Mouse (Mus musculus): ENCODE data around the gene Ano2.

Ano2 gene

GRCm38 (mm10) chr6:125922746-125923145 is 232.5 kb downstream of the Ano2 start:
- DNase-seq = no peak

DNA sequence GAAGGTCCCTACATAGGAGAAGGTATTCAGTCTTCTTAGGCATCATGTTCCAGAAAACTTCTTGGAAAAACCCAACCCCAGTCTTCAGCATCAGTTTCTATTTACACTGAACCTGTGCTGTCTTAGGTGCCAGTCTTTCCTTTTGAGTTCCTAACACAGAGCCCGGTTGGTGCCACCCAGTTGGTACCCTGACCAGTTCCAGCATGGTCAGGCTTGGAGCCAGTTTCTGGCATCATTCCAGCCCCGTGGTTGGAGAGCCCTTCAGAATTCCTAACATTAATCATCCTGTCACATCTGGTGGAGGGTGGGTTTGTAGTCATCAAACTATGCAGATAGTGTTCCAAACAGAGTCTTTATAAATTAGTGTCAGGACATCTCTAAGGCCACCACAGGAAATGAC is 234.8 kb downstream of the Ano2 start:
- DNase-seq = no peak

DNA sequence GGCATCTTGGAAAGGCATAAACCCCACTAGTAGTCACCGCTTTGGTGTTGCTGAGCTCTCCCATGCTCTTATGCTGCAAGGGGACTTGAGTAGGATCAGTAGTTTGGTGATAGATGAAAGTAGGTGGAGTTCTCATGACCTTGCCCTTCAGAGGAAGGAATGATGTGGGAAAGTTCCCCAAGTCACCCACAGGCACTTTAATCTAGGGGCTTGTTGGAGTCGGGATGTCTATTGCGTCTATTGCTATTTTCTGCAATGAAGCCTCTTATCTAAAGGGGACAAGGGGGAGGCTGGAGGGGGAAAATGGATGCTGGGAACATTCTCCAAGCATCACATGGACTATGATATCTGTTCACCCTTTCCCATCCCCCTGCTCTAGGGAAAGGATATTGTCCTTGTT is 235.6 kb downstream of the Ano2 start:
- DNase-seq = no peak

- DNase-seq = no peak
Observed at GRCm38 (mm10) chr6:125931926-125932325, 241.7 kb downstream of the Ano2 start.

- no peak for DNase-seq
Observed at GRCm38 (mm10) chr6:125954965-125955364, 264.7 kb downstream of the Ano2 start.

DNA sequence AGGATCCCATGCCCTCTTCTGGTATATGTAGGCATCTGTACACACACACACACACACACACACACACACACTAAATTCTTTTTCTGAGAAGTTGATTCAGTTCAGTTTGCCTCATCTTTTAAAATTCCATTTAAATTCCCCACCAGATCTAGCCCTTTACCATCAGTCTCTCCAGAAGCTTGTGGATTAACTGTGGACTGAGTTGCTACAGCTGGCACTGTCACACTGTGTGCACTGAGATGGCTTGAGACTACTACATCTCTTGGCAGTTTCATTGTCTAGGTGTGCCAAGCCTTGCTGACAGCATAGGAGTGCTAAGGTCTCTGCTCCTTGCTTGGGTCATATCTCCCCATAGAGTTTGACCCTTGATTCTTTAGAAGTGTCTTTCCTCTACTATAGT is 283.3 kb downstream of the Ano2 start:
- no peak for DNase-seq

DNA sequence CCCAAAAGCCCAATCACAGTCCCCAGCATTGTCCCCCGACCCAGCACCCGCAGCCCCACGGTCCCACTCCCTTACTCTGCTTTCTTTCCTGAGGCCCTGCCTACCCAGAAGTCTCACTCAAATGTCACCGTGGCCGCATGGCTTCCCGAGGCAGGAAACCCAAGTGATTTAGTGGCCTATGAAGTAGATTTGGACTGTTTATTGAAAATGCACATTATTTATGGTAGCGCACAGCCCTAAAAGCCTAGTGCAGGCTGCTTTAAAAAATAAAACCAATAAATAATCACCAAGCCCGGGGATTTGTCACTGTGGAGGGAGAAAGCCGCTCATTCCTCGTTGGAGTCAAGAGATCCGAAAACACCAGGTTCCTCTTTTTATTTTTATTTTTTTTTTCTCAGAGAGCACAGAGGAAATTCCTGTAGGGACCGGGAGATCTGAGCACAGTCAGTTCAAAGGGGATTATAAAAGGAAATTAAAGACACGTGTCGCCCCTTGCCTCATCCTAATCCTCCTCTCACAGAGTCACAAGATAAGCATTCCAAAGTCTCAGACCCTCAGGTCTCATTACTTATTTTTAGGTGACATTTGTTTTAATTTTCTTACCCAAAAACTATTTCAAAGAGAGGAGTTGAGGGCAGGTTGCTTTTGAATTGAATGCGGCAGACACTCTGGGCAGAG is 285.7 kb downstream of the Ano2 start:
- DNase-seq = no peak

DNA sequence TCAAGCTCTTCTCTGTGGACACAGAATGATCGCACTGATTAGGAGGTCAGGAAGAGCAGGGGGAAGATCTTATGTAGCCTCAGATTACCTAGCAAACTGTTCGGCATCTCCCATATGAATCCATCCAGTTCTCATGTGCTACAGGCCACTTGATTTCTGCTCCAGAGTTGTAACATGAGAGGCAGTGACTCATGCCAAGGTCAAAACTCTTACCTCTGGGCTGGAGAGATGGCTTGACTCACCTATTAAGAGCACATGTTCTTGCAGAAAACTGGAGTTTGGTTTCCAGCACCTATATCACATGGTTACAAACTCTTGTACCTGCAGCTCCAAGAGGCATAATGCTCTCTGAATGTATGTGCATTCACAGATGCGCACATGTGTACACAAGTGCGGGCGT is 289.4 kb downstream of the Ano2 start:
- no peak for DNase-seq

- DNase-seq = no peak
Observed at GRCm38 (mm10) chr6:125984050-125984449, 293.8 kb downstream of the Ano2 start.

DNA sequence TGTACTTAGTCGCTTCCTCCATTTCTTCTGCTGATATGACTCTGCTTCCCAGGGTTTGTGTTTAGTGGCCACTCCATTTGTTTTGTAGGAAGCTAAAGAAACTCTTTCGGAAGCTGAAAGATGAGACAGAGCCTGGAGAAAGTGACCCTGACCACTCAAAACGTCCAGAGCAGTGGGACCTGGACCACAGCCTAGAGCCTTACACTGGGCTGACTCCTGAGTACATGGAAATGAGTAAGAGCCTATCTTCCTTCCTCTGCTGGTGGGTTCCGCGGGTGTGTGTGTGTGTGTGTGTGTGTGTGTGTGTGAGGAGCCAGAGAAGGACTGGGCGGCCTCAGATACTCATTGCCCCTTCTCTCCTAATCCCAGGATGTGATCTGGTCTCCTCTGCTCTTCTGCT is 302.5 kb downstream of the Ano2 start:
- no peak for DNase-seq

GRCm38 (mm10) chr6:126001797-126002196 is 311.6 kb downstream of the Ano2 start:
- DNase-seq = no peak

- DNase-seq = no peak
Observed at GRCm38 (mm10) chr6:126003002-126003742, 313.0 kb downstream of the Ano2 start.

- DNase-seq = no peak
Observed at GRCm38 (mm10) chr6:126006647-126007046, 316.4 kb downstream of the Ano2 start.

DNA sequence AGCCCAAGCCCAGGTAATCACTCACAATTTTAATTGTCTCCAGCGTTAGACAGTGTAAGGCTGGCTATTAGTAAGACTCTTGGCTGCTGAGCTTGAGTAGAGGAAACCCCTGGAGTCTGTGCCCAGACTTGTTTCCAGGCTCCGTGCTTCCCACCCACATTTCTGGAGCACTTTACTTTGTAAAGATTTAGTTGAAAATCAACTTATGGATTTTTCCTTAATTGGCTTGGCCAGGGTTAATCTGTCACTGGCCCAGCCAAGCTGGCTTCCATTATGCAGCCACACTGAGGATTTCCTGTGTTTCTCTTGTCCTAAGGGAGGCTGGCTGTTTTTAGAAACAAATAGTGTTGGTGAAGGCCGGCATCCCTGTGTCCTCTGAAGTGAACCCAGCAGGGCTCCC is 318.9 kb downstream of the Ano2 start:
- DNase-seq = no peak

GRCm38 (mm10) chr6:126016991-126017390 is 326.8 kb downstream of the Ano2 start:
- no peak for DNase-seq

DNA sequence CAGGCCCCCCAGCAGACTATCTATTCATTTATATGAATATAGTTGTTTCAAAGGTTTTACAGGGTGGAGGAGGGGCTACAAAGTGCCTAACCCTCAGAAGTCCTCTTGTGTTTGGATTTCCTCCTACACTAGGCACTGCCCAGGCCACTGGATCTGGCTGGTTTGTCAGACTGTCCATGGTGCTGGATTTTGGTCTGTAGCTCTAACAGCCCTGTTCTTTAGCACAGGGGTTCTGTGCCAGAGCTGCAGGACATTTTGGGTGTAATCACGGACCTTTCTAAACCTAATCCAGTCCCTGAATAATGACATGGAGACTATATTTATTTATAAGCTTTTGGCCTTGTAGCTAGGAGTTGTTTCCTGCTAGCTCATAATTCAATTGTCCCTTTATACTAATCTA is 328.2 kb downstream of the Ano2 start:
- no peak for DNase-seq

- no peak for DNase-seq
Observed at GRCm38 (mm10) chr6:126033693-126034402, 343.6 kb downstream of the Ano2 start.

- no peak for DNase-seq
Observed at GRCm38 (mm10) chr6:126034403-126034724, 344.1 kb downstream of the Ano2 start.

GRCm38 (mm10) chr6:126034728-126035127 is 344.5 kb downstream of the Ano2 start:
- no peak for DNase-seq

DNA sequence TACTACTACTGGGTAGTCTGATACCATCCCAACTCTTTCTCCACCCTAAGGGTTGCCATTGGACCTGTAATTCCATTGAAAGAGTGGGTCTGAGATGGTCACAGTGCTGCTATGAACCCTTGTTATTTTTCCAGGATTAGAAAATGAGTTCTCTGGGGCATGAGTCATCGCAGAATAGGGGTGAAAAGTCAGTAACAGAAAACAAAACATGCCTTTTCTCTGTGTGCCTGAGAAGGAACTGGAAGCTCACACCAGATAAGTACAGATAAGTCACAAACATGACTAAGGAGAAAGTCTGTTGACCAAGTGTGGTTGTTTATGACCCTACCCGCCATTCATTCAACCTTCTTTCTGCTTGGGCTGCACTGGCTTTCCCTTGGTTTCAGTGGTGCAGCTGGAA is 345.4 kb downstream of the Ano2 start:
- DNase-seq = no peak

DNA sequence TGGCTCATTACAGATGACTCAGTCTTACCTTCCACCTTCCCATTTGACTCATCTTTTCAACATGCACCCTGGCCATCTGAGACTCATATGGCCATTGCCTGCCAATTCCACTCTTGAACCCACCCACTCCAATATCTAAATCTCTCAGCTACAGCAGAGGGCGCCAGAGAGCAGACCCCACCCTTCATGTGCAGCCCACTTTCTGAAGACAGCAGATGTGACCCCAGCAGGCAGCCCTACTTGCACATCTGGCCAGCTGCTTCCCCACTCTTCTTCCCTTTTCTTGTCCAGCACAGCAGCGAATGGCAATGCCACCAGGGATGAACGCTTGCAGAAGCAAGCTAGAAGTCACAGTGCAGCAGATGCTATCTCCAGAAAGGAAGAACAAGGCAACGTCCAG is 355.7 kb downstream of the Ano2 start:
- no peak for DNase-seq

DNA sequence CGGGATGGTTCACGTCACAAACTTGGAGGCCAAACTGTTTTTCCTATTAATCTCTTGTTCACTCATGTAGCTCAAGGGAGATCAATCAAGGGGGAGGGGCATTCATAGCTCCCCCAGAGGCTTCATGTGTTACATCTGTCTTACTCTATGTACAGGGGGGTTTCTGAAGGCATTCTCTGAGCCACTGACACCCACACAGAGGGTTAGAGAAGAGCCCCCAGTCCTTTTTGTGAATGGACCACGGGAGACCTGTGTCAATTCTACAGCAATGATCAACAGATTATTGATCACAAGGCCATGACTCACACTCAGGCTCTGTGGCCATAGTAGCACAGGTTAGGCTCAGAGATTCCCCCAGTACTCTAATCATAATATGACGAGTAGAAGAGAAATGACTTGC is 358.0 kb downstream of the Ano2 start:
- no peak for DNase-seq

DNA sequence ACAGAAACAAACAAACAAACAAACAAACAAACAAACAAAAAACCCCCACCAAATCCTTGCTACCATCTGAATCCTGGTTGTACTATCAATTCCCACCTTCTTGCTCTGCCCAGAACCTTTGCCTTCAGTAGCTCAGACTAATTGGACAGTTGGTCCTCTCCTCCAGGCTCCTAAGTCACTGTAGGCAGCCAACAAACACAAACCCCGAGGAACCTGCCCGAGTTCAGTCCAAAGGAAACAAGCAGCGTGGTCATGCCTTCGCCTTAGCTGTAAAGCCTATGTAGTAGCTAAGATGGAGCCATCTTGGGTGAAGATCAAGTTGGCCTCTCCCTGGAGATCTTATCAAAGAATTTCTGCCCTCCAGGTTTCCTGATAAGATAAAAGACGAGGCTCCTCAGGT is 362.9 kb downstream of the Ano2 start:
- no peak for DNase-seq

- no peak for DNase-seq
Observed at GRCm38 (mm10) chr6:126057706-126058105, 367.5 kb downstream of the Ano2 start.

Measured in B cell, adult 2 months (primary cell).